Mouse (Mus musculus) myocyte (in vitro differentiated cells): Measurements from ENCODE around the gene Hnf4a. TPM values are rescaled to one million over a fixed set of nuclear protein-coding genes. Genes with fewer than 3 reads are reported as not detected.

Experiments
- H3K27me3 ChIP-seq: one replicate; pipeline ENCODE4 v1.6.1; 2011; ENCODE audit not compliant: control insufficient read depth, insufficient read depth, insufficient read length
- H3K36me3 ChIP-seq: one replicate; pipeline ENCODE4 v1.6.1; 2011; ENCODE audit not compliant: control insufficient read depth, insufficient read depth
- H3K4me2 ChIP-seq: one replicate; pipeline ENCODE4 v1.6.1; 2011; ENCODE audit warnings: low read depth, control low read depth
- H3K4me3 ChIP-seq: one replicate; pipeline ENCODE4 v1.5.1; 2011; ENCODE audit warnings: mild to moderate bottlenecking, control low read depth, moderate library complexity
- H3K79me2 ChIP-seq: one replicate; pipeline ENCODE4 v1.6.1; 2011; ENCODE audit not compliant: control insufficient read depth, insufficient read depth
- H3ac ChIP-seq: one replicate; pipeline ENCODE4 v1.6.1; 2011; ENCODE audit not compliant: control insufficient read depth, insufficient read length
- CEBPB ChIP-seq: IDR thresholded peaks from 2 replicates; pipeline ENCODE4 v1.6.1; 2011; ENCODE audit warnings: mild to moderate bottlenecking, moderate library complexity; ENCODE audit not compliant: poor library complexity, insufficient read depth, severe bottlenecking
- E2F4 ChIP-seq: IDR thresholded peaks from one replicate; pipeline ENCODE4 v1.6.1; 2011; ENCODE audit warnings: mild to moderate bottlenecking, control low read depth, moderate library complexity; ENCODE audit not compliant: insufficient read depth
- MAX ChIP-seq: IDR thresholded peaks from one replicate; pipeline ENCODE4 v1.6.1; 2011; ENCODE audit warnings: low read depth, mild to moderate bottlenecking, control low read depth
- MYOD1 ChIP-seq, 3 experiments: IDR thresholded peaks; one replicate each; pipeline ENCODE4 v1.6.1; 2011; ENCODE audit warnings: control low read depth in 2 of 3, low read depth in 2 of 3, mild to moderate bottlenecking in 2 of 3, moderate library complexity in 1 of 3; ENCODE audit not compliant: insufficient read length in 2 of 3, control insufficient read depth in 1 of 3
- MYOG ChIP-seq, 3 experiments: IDR thresholded peaks; one replicate each; pipeline ENCODE4 v1.6.1; 2011; ENCODE audit warnings: control low read depth in 2 of 3, low read depth in 2 of 3, mild to moderate bottlenecking in 2 of 3; ENCODE audit not compliant: insufficient read length in 2 of 3, control insufficient read depth in 1 of 3, insufficient read depth in 1 of 3
- POLR2A ChIP-seq: IDR thresholded peaks from one replicate; pipeline ENCODE4 v1.6.1; 2011; ENCODE audit warnings: low read depth, mild to moderate bottlenecking, control low read depth, moderate library complexity; ENCODE audit not compliant: insufficient read length
- POLR2AphosphoS2 ChIP-seq: IDR thresholded peaks from one replicate; pipeline ENCODE4 v1.6.1; 2011; ENCODE audit warnings: low read depth, control low read depth; ENCODE audit not compliant: insufficient read length
- REST ChIP-seq: IDR thresholded peaks from one replicate; pipeline ENCODE4 v1.6.1; 2011; ENCODE audit warnings: mild to moderate bottlenecking, control low read depth, moderate library complexity; ENCODE audit not compliant: insufficient read depth, insufficient read length
- SRF ChIP-seq: IDR thresholded peaks from one replicate; pipeline ENCODE4 v1.6.1; 2011; ENCODE audit warnings: low read depth; ENCODE audit not compliant: control insufficient read depth, insufficient read length
- TCF12 ChIP-seq: IDR thresholded peaks from one replicate; pipeline ENCODE4 v1.6.1; 2011; ENCODE audit warnings: mild to moderate bottlenecking, control low read depth; ENCODE audit not compliant: poor library complexity, insufficient read depth, severe bottlenecking
- TCF3 ChIP-seq: IDR thresholded peaks from one replicate; pipeline ENCODE4 v1.6.1; 2011; ENCODE audit warnings: low read depth, control low read depth; ENCODE audit not compliant: insufficient read length
- USF1 ChIP-seq: IDR thresholded peaks from one replicate; pipeline ENCODE4 v1.6.1; 2011; ENCODE audit warnings: low read depth, mild to moderate bottlenecking, control low read depth, moderate library complexity
- polyA plus RNA-seq: library from polyadenylated mRNA; unstranded; fragments of >200 nt; fragmentation: generic; extraction: Trizol; gene quantifications from one replicate; pipeline ENCODE4 v1.2.1, GENCODE M21; 2012; ENCODE audit warnings: missing spikeins

Hnf4a gene
- polyA plus RNA-seq, 1 experiment = not detected

GRCm38 (mm10) chr2:163462801-163463200 is 43.8 kb upstream of the Hnf4a start:
- TF ChIP-seq SRF (no peak), TCF3 (no peak), POLR2A (no peak), REST (no peak), MAX (no peak), POLR2AphosphoS2 (no peak), CEBPB (no peak), MYOG (IDR thresholded peaks at IDR 0.05; ENCODE audit: control insufficient read depth in 1 of 3, insufficient read depth in 1 of 3, insufficient read length in 2 of 3, low read depth in 2 of 3) (no peak), TCF12 (no peak), E2F4 (no peak), MYOD1 (IDR thresholded peaks at IDR 0.05; ENCODE audit: control insufficient read depth in 1 of 3, insufficient read length in 2 of 3, low read depth in 2 of 3) (no peak)
- H3ac ChIP-seq = no peak overlapping the region
- no peak overlapping the region for H3K4me2 ChIP-seq
- H3K79me2 ChIP-seq = no peaks in the 10 kb centered on the region
- no peaks in the 10 kb centered on the region for H3K36me3 ChIP-seq
- no peaks in the 10 kb centered on the region for H3K27me3 ChIP-seq
- H3K4me3 ChIP-seq = no peak overlapping the region

GRCm38 (mm10) chr2:163463251-163463769 is 43.3 kb upstream of the Hnf4a start:
- H3K79me2 ChIP-seq = no peaks in the 10 kb centered on the region
- H3K4me3 ChIP-seq = no peak overlapping the region
- no peaks in the 10 kb centered on the region for H3K27me3 ChIP-seq
- H3K36me3 ChIP-seq = no peaks in the 10 kb centered on the region
- TF ChIP-seq TCF3 (no peak), CEBPB (no peak), MYOG (IDR thresholded peaks at IDR 0.05; ENCODE audit: control insufficient read depth in 1 of 3, insufficient read depth in 1 of 3, insufficient read length in 2 of 3, low read depth in 2 of 3) (no peak), POLR2A (no peak), POLR2AphosphoS2 (no peak), MAX (no peak), REST (no peak), USF1 (no peak), TCF12 (no peak), SRF (no peak), MYOD1 (IDR thresholded peaks at IDR 0.05; ENCODE audit: control insufficient read depth in 1 of 3, insufficient read length in 2 of 3, low read depth in 2 of 3) (no peak), E2F4 (no peak)
- no peak overlapping the region for H3ac ChIP-seq
- no peak overlapping the region for H3K4me2 ChIP-seq

GRCm38 (mm10) chr2:163463998-163464397 is 42.6 kb upstream of the Hnf4a start:
- TF ChIP-seq MAX (no peak), TCF12 (no peak), E2F4 (no peak), TCF3 (no peak), REST (no peak), CEBPB (no peak), MYOG (IDR thresholded peaks at IDR 0.05; ENCODE audit: control insufficient read depth in 1 of 3, insufficient read depth in 1 of 3, insufficient read length in 2 of 3, low read depth in 2 of 3) (no peak), SRF (no peak), POLR2AphosphoS2 (no peak), MYOD1 (IDR thresholded peaks at IDR 0.05; ENCODE audit: control insufficient read depth in 1 of 3, insufficient read length in 2 of 3, low read depth in 2 of 3) (no peak), POLR2A (no peak), USF1 (no peak)
- no peaks in the 10 kb centered on the region for H3K27me3 ChIP-seq
- no peaks in the 10 kb centered on the region for H3K36me3 ChIP-seq
- no peak overlapping the region for H3K4me3 ChIP-seq
- no peaks in the 10 kb centered on the region for H3K79me2 ChIP-seq
- no peak overlapping the region for H3ac ChIP-seq
- no peak overlapping the region for H3K4me2 ChIP-seq

GRCm38 (mm10) chr2:163464562-163464961 is 42.0 kb upstream of the Hnf4a start:
- no peak overlapping the region for H3ac ChIP-seq
- TF ChIP-seq CEBPB (no peak), E2F4 (no peak), REST (no peak), MYOD1 (IDR thresholded peaks at IDR 0.05; ENCODE audit: control insufficient read depth in 1 of 3, insufficient read length in 2 of 3, low read depth in 2 of 3) (peak; percentile 36 to 84 (median 49)), USF1 (no peak), SRF (no peak), POLR2AphosphoS2 (no peak), POLR2A (no peak), MYOG (IDR thresholded peaks at IDR 0.05; ENCODE audit: control insufficient read depth in 1 of 3, insufficient read depth in 1 of 3, insufficient read length in 2 of 3, low read depth in 2 of 3) (peak in 2 of 3 experiments; percentile 48 to 69), TCF3 (no peak), TCF12 (no peak)
- H3K4me3 ChIP-seq = no peak overlapping the region
- H3K27me3 ChIP-seq = no peaks in the 10 kb centered on the region
- H3K4me2 ChIP-seq = no peak overlapping the region
- H3K79me2 ChIP-seq = no peaks in the 10 kb centered on the region
- peaks cover 5% of the 10 kb centered on the region for H3K36me3 ChIP-seq
